Mouse (Mus musculus) hindbrain, embryonic 10.5 days (tissue): ENCODE measurements around the gene Sesn2. TPM values are rescaled to one million over a fixed set of nuclear protein-coding genes. Genes with fewer than 3 reads are reported as not detected.
"Not testable (repeated sequence)": the region's sequence is repeated elsewhere in the genome, so short reads cannot be mapped to it uniquely, and the experiment has no call there.

Experiments used
- DNase-seq: peaks from one replicate; pipeline ENCODE4 v3.0.0-alpha.2; 2017; ENCODE audit warnings: low spot score
- H3K27ac ChIP-seq: fragments of 300-500 bp; sonication (generic); 2 replicates; pipeline ENCODE4 v1.5.1; 2016; ENCODE audit warnings: mild to moderate bottlenecking, moderate library complexity
- H3K27me3 ChIP-seq: fragments of 300-500 bp; sonication (generic); 2 replicates; pipeline ENCODE4 v1.6.1; 2016; ENCODE audit warnings: mild to moderate bottlenecking; ENCODE audit not compliant: poor library complexity, insufficient read depth, severe bottlenecking
- H3K36me3 ChIP-seq: fragments of 300-500 bp; sonication (generic); 2 replicates; pipeline ENCODE4 v1.6.1; 2016; ENCODE audit warnings: mild to moderate bottlenecking, moderate library complexity
- H3K4me1 ChIP-seq: fragments of 300-500 bp; sonication (generic); replicated peaks from 2 replicates; pipeline ENCODE4 v1.6.1; 2016; ENCODE audit warnings: mild to moderate bottlenecking
- H3K4me3 ChIP-seq: fragments of 300-500 bp; sonication (generic); 2 replicates; pipeline ENCODE4 v1.5.1; 2016; ENCODE audit warnings: mild to moderate bottlenecking, moderate library complexity
- H3K9me3 ChIP-seq: fragments of 300-500 bp; sonication (generic); 2 replicates; pipeline ENCODE4 v1.6.1; 2016; ENCODE audit warnings: mild to moderate bottlenecking, moderate library complexity
- WGBS: fragments of 180-500 bp; shearing (Covaris S2); methylation state at CpG from one replicate; pipeline ENCODE4 v1.1.7; 2016; 5-methylcytosine and 5-hydroxymethylcytosine counted together
- polyA plus RNA-seq: library from polyadenylated mRNA; unstranded; fragments of >200 nt; fragmentation: Nextera tagmentation; extraction: Ambion mirVana; gene quantifications from 2 replicates; pipeline ENCODE4 v1.2.1, GENCODE M21; 2016

Sesn2 gene
- 12.9 and 13.0 TPM in 2 replicates for polyA plus RNA-seq

DNA sequence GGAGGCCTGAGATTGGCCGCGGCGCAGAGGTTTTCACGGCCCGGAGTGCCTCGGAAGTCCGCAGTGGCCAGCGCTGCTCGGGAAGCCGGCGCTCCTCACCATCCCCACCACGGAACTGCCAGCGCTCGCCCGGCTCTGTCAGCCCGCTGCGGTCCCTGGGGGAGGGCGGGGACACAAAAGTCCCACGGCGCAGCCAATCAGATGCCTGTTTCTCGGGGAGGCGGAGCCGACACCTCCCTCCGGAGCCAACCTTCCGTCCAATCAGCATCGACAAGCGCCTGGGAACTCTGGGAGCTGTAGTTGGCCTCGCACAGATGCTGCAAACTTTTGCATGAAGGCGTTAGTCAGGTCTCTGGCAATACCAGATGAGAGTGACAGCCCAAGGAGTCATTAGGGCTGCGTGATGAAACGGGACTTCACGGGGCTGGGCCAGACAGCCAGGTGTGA lies at the start of gene Sesn2:
TSS of gene Sesn2 (minus strand) at position 150 of the 447 bp plus-strand sequence.
- peak; percentile 96 for DNase-seq
- Histone ChIP-seq H3K36me3 (no peaks in the 10 kb centered on the region), H3K27me3 (peaks cover 11% of the 10 kb centered on the region), H3K9me3 (no peaks in the 10 kb centered on the region), H3K4me3 (peak within 1 kb of the TSS; percentile 86), H3K27ac (peak within 1 kb of the TSS; percentile 89), H3K4me1 (peaks cover 54% of the 10 kb centered on the region)
- under 1% methylated on average over 32 of the region's 32 CpGs for WGBS

DNA sequence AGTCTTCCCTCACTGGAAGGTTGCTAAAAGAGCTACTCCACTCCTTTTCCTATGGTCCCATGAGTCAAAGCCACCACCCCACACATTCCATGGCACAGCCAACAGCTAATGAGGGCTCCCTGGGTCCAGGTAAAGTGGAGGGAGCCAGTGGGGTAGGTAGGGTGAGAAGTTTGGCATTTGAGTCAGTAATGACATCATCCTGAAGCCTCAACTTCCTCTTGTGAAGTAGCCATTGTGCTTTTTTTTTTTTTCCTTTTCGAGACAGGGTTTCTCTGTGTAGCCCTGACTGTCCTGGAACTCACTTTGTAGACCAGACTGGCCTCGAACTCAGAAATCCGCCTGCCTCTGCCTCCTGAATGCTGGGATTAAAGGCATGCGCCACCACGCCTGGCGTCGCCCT lies 45.2 kb upstream of the Sesn2 start:
- DNase-seq, H3K27ac ChIP-seq, H3K4me1 ChIP-seq, H3K27me3 ChIP-seq, H3K4me3 ChIP-seq, H3K9me3 ChIP-seq: not testable (repeated sequence)
- H3K36me3 ChIP-seq = peaks cover 45% of the 10 kb centered on the region
- WGBS = 93% methylated on average over 7 of the region's 7 CpGs

DNA sequence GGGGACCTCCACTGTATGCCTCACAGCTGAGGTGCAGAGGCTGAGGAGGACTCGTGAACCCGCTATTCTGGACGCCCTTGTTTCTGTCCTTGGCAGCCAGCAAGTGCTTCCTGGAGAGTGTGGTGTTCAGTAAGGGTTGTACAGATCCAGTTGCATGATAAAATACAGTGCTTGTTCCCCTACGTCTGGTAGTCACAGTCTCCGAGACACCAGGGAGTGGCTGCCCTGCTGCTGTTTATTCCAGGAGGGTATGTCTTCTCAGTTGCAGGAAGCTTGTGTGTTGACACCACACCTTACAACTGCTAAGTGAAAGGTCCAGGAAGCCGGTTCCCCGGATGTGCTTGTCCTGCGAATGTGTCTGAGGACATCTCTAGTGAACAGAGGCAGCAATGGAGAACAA lies 44.4 kb upstream of the Sesn2 start:
- Histone ChIP-seq H3K36me3 (peaks cover 54% of the 10 kb centered on the region), H3K4me1 (no peaks in the 10 kb centered on the region), H3K4me3 (no peak overlapping the region), H3K27ac (no peak overlapping the region), H3K9me3 (no peaks in the 10 kb centered on the region), H3K27me3 (no peaks in the 10 kb centered on the region)
- no peak for DNase-seq
- WGBS = 84% methylated on average over 8 of the region's 8 CpGs

DNA sequence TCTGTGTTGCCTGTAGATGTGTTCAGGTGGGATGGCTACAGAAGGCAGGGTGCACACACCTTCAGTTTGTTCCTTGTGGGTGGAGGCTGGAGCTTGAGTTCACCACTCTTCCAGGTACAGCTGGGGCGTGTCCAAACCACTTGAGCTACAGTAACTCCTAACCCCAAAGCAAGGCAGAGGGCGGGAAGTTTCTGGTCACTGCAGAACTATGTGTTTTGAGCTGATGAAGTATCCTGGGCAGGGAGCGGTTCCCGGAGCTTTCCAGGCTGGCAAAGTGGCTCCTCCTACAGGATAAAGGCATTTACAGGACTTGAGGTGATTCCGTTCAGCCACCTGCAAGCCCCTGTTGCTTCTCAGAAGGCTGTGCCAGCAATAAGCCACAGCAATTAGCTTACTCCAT lies 43.9 kb upstream of the Sesn2 start:
- peaks cover 59% of the 10 kb centered on the region for H3K36me3 ChIP-seq
- WGBS = 85% methylated on average over 5 of the region's 5 CpGs
- H3K27me3 ChIP-seq = no peaks in the 10 kb centered on the region
- no peak overlapping the region for H3K4me3 ChIP-seq
- no peak overlapping the region for H3K27ac ChIP-seq
- no peak for DNase-seq
- H3K9me3 ChIP-seq = no peaks in the 10 kb centered on the region
- H3K4me1 ChIP-seq = no peaks in the 10 kb centered on the region

DNA sequence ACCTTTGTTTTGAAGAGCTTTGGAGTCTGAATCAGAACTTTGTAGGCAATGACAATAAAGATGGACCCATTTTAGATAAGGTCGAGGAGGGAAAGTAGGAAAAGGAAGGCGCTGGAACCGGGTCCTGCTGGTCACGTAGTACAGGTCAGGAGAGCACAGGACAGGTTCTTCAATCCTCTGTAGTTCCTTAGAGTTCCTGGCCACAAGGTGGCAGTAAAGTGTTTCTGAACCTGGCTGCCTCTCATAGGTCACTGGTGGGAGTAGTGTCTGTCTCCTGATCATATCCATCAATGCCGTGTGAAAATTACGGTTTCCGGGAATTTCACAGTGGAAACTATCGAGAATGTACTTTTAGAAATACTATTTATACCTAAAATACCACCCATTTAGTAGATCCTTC lies 35.5 kb upstream of the Sesn2 start:
- Histone ChIP-seq H3K4me3 (no peak overlapping the region), H3K36me3 (peaks cover 99% of the 10 kb centered on the region), H3K27ac (no peak overlapping the region), H3K4me1 (no peaks in the 10 kb centered on the region), H3K9me3 (no peaks in the 10 kb centered on the region), H3K27me3 (no peaks in the 10 kb centered on the region)
- peak; percentile 47 for DNase-seq
- WGBS = 57% methylated on average over 8 of the region's 8 CpGs

DNA sequence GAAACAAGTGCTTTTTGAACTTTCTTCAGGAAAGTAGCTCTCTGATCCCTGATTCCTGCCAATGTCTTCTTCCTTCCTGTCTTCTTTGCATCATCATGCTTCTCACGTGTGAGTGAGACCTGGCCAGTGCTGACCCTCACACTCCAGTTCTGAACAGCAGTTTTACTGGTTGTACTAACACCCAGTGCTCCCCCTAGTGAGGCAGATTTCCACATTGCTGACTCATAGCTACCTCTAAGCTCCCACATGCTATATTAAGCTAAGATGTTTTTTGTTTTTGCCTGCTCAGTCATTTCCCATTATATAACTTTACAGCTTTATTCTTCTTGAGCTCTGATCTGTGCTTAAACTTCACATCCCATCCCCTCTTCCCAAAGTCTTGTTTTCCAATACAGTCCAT lies 32.4 kb upstream of the Sesn2 start:
- H3K36me3 ChIP-seq = peaks cover 97% of the 10 kb centered on the region

DNA sequence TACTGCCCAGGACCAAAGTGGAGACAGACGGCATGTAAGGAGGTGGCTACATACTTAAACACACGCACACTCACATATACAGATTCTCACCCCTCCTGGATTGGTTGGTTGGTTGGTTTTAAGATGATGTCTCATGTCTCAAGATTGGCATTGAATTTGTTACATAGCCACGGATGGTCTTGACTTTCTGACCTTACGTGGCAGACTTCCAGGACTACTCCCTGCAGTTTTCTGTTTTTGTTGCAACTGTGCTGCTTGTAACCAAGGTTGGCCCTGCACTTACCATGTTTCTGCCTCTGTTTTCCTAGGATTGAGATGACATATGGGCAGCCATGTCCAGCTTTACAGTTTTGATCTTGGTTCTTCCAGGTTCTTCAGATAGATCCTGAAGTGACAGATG lies 31.1 kb upstream of the Sesn2 start:
- Histone ChIP-seq H3K27me3 (no peaks in the 10 kb centered on the region), H3K4me3 (no peak overlapping the region), H3K4me1 (peaks cover 11% of the 10 kb centered on the region), H3K36me3 (peaks cover 90% of the 10 kb centered on the region), H3K9me3 (no peaks in the 10 kb centered on the region), H3K27ac (no peak overlapping the region)
- no peak for DNase-seq
- 94% methylated on average over 4 of the region's 4 CpGs for WGBS

More for the DNA sequence above, 32.4 kb upstream of the Sesn2 start:
- WGBS = 82% methylated on average over 1 of the region's 1 CpGs
- H3K4me3 ChIP-seq = no peak overlapping the region
- H3K9me3 ChIP-seq = no peaks in the 10 kb centered on the region
- no peak overlapping the region for H3K27ac ChIP-seq
- H3K4me1 ChIP-seq = no peaks in the 10 kb centered on the region
- H3K27me3 ChIP-seq = no peaks in the 10 kb centered on the region
- no peak for DNase-seq

DNA sequence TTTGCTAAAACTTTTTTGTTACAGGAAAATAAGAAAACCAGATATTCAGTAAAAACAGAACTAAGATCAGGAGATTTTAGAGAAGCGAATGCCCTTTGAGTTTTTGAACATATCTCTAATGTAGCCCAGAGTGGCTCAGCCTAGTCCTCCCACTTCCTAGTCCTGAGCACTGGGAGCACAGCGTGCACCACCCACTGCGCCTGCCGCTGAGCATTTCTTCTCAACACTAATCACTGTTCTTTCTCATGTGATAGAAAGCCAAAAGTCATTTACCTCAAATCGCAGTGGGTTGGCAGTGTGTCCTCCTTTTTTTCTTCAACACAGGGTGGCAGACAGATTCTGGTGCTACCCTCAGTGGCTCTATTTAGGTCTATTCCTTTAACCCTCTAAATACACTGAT lies 29.2 kb upstream of the Sesn2 start:
- H3K9me3 ChIP-seq = no peaks in the 10 kb centered on the region
- H3K4me3 ChIP-seq = no peak overlapping the region
- peaks cover 16% of the 10 kb centered on the region for H3K4me1 ChIP-seq
- WGBS = 94% methylated on average over 5 of the region's 5 CpGs
- DNase-seq = no peak
- no peak overlapping the region for H3K27ac ChIP-seq
- H3K27me3 ChIP-seq = no peaks in the 10 kb centered on the region
- H3K36me3 ChIP-seq = peaks cover 72% of the 10 kb centered on the region

DNA sequence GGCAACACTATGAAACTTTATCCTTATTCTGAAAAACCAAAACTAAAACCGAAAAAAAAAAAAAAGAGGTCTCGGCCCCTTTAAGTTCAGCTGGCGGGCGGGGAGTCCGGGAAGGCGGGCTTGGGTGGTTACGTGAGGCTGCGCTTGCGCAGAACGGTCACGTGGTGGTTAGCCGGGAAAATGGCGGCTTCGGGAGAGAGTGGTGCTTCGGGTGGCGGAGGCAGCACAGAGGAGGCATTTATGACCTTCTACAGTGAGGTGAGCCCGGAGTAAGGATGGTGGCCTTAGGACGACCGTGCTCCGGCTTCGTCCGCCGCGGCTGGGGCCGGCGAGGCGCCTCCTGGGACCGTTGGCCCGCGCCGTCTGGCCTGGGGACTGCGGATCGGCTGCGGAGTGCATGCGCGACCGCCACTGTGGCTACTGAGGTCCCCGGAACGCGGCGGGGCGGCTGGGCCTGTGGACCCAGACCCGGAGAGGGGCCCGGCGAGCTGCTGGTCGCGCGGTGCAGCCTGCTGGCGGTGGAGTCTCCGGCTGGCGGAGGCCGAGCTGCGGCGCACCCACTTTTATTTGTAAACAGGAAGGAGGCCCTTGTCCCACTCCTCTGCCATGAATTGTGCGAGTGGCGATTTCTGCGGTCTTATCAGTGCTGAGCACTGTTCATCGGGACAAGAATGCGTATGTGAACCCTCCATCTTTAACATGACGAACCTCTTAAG lies 25.3 kb upstream of the Sesn2 start, which contains the start of gene Dnajc8:
TSS of gene Dnajc8 (plus strand) at position 145 of the 716 bp plus-strand sequence.
- no peaks in the 10 kb centered on the region for H3K9me3 ChIP-seq
- peaks cover 44% of the 10 kb centered on the region for H3K4me1 ChIP-seq
- H3K27ac ChIP-seq = peak within 1 kb of the TSS; percentile 97
- no peaks in the 10 kb centered on the region for H3K27me3 ChIP-seq
- under 1% methylated on average over 60 of the region's 60 CpGs for WGBS
- peaks cover 46% of the 10 kb centered on the region for H3K36me3 ChIP-seq
- H3K4me3 ChIP-seq = peak within 1 kb of the TSS; percentile 100
- peak; percentile 93 for DNase-seq

DNA sequence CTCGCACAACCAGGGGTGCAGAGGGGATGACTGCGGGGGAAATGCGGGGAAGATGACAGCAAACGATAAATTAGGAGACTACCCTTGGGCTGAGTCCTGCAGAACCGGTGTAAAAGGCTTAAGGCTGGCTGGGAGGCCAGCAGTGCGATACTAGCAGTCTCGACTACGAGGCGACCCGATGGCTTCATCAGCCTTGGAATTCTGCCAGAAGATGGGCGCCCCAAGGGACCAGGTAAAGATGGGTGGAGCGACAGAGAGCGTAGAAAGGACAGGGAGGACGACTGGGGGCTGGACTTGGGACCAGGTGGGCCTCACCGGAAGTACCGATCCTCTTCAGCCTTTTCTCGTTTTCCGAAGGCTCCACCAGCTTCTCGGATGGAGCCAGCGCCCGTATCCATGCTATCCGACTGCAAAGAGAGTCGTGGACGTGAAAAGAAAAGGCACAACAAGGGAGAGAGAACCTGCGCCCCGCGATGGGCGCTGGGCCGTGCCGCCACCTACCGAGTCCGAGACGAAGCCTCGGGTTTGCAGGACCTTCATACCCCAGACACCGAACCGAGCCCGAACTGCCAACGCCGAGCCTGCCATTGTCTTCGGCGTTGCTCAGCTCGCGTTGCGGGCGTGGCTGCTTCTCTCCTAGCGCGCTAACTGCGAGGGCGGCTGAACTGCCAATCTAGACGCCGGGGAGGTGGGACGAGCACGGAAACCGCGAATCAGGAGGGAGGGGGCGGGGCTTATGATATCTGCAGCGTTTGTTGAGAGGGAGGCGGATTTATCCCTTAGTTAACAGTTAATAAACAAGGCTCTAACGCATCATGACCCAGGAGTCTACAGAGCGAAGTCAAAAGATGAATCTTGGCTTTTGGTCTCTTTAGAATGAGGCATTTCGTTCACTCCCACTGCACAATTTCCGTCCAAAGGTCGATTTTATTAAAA lies 22.9 kb upstream of the Sesn2 start, which contains the start of gene Atpif1:
TSS of gene Atpif1 (minus strand) at position 679 of the 936 bp plus-strand sequence.
- peak; percentile 93 for DNase-seq
- Histone ChIP-seq H3K4me1 (peaks cover 44% of the 10 kb centered on the region), H3K36me3 (peaks cover 44% of the 10 kb centered on the region), H3K27ac (peak within 1 kb of the TSS; percentile 97), H3K9me3 (no peaks in the 10 kb centered on the region; the same call in 1 of the 2 replicates), H3K4me3 (peak within 1 kb of the TSS; percentile 86), H3K27me3 (no peaks in the 10 kb centered on the region)
- under 1% methylated on average over 63 of the region's 63 CpGs for WGBS

DNA sequence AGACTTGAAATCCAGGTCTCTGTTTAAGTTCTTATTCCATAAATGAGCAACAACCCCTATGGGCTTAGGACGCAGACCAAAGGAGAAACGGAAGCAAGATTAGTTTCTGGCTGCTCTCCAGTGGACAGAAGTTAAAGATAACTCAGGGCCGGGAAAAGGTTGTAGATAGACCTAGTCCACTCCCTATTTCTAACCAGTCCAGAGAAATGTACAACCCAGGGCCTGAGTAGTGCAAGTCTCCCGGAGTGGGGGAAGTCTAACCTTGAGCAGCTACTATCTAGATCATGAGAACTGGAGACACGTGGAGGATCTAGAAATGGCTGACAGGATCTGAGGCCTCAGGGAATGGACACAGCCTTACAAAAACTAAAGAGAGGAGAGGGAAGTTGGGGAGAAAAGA lies 22.2 kb upstream of the Sesn2 start:
- peaks cover 43% of the 10 kb centered on the region for H3K4me1 ChIP-seq
- peak overlapping the region; percentile 86 for H3K4me3 ChIP-seq
- peak overlapping the region; percentile 97 for H3K27ac ChIP-seq
- WGBS = 47% methylated on average over 5 of the region's 5 CpGs
- no peaks in the 10 kb centered on the region for H3K27me3 ChIP-seq
- no peaks in the 10 kb centered on the region; the same call in 1 of the 2 replicates for H3K9me3 ChIP-seq
- peaks cover 37% of the 10 kb centered on the region for H3K36me3 ChIP-seq
- DNase-seq = no peak

DNA sequence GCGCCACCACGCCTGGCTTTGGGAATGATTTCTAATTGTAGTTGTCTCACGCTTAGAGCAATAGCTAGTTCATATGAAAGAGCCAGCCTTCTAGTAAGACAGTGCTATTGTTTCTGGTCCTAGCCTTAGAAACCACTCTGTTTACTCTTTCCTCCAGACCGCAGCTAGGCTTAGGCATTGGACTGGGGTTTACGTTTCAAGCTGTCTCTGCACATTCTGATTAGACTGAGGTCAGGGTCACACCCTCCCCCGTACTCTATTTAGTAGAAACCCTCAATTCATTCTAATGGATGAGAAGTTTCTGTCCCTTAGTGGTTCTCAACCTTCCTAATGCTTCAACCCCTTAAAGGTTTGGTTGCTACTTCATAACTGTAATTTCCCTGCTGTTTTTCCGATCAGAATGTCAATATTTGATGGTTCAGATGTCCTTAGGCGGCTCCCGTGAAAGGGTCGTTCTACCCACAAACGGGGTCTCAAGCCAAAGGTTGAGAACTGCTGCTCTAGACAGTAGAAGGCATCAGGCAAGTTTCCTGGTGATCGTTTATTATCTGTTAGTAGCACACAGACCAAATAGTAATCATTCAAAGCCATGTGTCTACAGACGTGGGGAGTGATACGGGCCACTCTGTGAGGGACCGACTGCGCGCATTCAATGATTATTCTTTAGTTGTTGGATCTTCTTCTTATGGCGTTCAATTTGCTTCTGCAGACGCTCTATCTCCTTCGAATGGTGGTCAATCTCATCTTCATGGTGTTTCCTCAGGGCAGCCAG lies 19.9 kb upstream of the Sesn2 start:
- no peaks in the 10 kb centered on the region for H3K27me3 ChIP-seq
- WGBS = 93% methylated on average over 20 of the region's 20 CpGs
- H3K9me3 ChIP-seq = no peaks in the 10 kb centered on the region; the same call in 1 of the 2 replicates
- H3K36me3 ChIP-seq = peaks cover 33% of the 10 kb centered on the region
- H3K4me1 ChIP-seq = peaks cover 27% of the 10 kb centered on the region
- no peak overlapping the region for H3K27ac ChIP-seq
- H3K4me3 ChIP-seq = no peak overlapping the region
- DNase-seq = no peak
